Mouse (Mus musculus): Measurements from ENCODE around the gene Gm15737.
A peak's percentile ranks its signal among the peaks of the same experiment; 100 is the strongest.

Gene Gm15737

DNA sequence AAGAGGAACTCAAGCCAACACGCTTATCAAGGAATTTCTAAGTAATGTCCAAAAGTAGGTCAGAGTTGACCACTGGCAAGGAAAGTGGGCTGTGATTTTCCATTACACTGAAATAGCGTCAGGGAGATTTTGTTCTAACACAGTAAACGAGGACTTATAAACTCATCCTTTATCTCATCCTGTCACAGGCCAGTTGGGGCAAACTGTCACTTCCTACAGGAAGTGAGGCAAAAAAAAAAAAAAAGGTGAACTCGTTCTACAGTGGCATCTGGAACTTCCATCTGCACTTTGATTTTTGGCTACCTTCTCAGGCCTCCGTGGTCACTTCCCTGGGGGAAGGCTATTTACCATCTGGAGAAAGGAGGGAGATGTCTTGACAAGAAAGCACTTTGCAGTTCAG, 5.7 kb downstream of the Gm15737 start:
- DNase-seq (ENCODE audit: extremely low read depth, low read depth, low spot score): no peak

DNA sequence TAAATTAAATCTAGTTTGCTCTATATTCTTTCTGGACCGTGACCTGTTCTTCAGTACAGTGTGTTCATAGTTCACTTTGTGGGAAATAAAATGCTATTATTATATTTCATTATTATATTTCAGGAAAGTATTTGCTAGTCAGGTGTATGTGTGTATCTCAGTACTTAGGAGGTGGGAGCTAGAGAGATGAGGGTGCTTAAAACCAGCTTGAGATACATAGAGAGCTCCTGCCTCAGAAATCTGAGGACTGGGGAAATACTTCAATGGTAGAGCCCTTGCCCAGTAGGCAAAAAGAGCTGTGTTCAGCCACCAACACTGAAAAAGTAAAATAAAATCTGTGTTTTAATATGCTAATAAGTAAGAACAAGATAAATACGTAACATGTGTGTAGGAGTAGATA, 6.2 kb downstream of the Gm15737 start:
- no peak for DNase-seq (ENCODE audit: extremely low read depth, low read depth, low spot score)

- no peak for DNase-seq (ENCODE audit: extremely low read depth, low read depth, low spot score)
These were observed 7.0 kb downstream of the Gm15737 start for GRCm38 (mm10) chr6:92876121-92876520.

- no peak for DNase-seq (ENCODE audit: extremely low read depth, low read depth, low spot score)
These were observed 8.1 kb downstream of the Gm15737 start for GRCm38 (mm10) chr6:92877236-92877635.

DNA sequence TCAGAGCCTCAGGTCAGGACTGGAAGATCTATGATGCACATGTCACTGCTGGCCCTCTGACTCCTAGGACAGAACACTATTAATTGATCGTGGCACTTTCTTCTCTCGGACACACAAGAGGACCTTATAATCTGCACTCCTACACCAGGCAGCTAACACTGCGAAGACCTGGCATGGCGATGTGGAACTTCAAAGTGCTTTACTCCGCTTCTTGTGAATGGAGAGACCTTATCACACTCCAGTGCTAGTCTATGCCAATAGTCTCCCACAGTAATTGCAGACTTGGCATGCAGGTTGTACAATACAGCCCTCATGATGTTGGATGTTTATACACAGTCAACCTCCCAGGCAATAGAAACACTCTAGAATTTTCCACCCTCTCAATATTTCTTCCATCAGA, 9.6 kb downstream of the Gm15737 start:
- DNase-seq (ENCODE audit: extremely low read depth, low read depth, low spot score): no peak

DNA sequence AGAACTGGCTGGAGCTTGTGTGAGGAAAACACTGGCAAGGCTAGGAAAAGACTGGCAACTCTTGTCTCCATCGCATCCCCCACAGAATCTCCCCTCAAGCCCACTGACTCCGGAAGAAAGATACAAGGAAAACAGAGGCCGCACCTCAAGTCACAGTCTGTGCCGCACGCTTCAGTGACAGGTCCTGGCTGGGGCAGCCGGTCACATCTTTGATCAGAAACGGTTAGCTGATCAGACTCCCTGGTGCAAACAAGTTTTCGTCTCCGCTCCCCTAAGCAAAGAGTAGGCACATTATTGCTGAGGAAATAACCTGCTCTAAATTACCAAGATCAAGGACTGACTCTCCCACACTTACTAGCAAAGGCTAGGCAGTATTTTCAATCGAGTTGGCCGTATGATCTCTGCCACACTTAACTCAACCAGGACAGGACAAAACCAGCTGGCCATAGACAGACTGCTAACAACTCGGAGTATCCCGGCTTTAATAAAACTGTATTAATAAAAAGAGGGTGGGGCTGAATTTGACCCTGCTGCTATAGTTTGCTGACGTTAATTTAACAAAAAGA, 10.6 kb downstream of the Gm15737 start:
- no peak for DNase-seq (ENCODE audit: extremely low read depth, low read depth, low spot score)

DNA sequence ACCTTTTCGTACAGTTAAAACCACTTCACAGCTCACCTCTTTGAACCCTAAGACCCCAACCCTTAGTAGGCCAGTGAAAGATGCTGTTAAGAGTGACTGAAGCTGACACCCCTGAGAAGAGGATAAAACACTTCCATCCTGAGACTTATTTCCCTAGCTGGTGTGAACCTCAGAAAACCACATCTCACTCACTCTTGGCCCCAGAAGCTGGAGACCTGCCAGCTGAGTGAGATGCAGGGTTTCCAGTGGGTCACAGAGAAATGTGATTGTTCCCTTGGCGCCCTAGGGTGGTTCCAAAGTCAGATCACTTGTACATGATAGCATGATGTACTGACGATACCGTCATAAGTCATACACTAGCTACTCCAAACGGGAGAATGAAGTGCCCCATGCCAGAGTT, 13.3 kb downstream of the Gm15737 start:
- DNase-seq (ENCODE audit: extremely low read depth, low read depth, low spot score): no peak

GRCm38 (mm10) chr6:92883131-92883900, 14.2 kb downstream of the Gm15737 start:
- DNase-seq (ENCODE audit: extremely low read depth, low read depth, low spot score): no peak

DNA sequence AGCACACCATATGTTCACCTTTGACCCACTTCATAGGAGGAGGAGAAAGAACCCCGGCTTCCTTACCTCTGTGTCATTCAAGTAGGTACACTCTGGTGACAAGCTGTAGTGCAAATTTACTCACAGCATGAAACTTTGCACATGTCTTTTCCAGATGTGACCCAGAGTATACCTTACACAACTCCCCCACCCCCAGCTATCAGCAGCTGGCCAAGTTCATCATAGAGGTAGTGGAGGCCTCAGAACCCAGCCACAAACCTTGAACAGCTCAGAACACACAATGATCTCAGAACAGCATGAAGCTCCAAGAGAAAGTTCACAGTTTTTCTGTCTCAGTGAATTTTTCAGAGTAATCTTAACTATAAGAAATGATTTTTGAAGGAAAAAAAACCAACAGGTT, 22.4 kb downstream of the Gm15737 start:
- DNase-seq (ENCODE audit: extremely low read depth, low read depth, low spot score): no peak

DNA sequence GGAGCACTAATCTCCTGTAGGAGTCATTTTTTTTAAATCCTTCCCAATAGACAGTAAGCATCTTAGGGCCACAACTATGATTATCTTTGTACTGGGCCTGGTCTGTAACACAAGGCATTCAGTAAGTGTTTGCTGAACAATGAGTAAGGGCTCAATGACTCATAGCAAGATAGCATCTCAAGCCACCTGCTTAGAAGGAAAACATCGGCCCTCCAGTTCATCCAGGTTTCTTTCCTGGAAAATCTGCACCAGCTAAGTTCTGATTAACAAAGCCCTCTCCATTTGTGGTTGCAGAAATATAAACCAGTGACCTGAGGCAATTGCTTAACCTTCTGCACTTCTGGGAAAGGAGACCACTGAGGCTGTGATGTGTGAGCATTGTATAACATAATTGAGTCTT, 34.9 kb downstream of the Gm15737 start:
- no peak for DNase-seq (ENCODE audit: extremely low read depth, low read depth, low spot score)

DNA sequence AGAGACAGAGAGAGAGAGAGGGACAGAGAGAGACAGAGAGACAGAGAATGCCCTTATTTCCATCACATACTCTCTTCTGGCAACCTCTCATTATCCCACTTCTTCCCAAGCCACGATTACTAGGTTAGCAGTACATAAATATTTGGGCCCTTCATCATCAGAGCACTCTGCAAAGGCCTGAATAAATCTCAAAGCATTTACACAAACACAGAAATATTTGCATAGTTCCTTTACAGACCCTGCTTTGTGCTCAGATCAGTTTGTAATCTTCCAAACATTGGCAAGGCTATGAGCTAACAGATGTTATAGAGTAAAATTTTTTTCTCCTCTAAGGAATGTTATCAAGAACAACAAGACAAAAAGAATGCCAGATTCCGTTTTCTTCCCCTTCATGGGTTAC, 35.3 kb downstream of the Gm15737 start:
- no peak for DNase-seq (ENCODE audit: extremely low read depth, low read depth, low spot score)

DNA sequence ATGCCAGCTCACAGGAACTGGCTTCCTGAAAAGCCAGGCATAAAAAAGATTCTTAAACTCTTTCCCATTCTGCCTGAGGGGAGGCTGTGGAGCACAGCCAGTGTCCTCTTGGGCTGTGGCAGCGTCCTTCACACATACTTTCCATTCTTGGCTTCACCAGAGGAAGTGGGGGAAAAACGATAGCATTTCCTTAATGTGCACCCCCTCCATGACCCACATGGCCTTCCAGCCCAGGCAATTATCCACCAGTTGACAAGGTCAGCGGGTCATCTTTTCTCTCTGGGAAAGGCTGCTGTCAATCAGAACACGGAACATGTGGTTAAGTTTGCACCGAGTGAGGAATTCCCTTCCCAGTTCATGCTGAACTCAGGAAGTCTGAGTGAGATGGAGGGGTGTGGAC, 36.8 kb downstream of the Gm15737 start:
- no peak for DNase-seq (ENCODE audit: extremely low read depth, low read depth, low spot score)

DNA sequence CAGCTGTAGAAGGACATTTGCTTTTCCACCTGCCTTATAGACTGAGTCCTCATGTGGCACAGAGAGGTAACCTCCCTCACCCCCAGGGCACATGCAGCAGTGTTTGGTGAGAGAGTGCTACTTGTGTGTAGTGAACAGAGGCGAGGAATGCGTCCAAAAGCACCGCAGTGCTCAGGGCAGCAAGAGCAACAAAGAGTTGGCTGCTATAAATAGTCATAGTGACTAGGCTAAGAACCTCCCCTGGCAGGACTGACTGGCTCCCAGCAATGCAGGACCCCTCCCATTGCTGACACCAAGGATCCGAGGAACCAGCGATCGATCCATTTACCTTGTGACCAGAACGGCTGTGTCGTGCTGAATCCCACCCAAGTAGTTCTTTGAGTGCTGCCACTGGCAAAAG, 40.2 kb downstream of the Gm15737 start:
- no peak for DNase-seq (ENCODE audit: extremely low read depth, low read depth, low spot score)

DNA sequence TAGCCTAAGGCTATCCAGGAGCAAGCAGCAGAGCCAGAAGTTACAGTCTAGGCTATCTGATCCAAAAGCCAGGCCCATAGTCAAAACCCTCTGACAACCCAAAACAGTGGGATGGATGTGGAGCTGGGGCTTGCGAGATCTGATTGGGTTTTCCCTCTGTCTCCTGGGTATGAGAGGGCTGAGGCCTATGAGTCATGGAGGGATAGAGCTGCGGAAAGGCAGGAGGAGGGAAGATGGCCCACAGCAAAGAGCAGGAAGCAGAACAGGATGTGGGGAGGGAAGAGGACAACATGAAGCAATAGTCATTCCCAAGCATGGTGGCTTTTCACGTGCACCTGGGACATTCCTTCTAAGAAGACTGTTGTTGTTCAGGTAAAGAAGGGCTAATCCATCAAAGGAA, 41.5 kb downstream of the Gm15737 start:
- no peak for DNase-seq (ENCODE audit: extremely low read depth, low read depth, low spot score)

GRCm38 (mm10) chr6:92920938-92921689, 52.0 kb downstream of the Gm15737 start:
- no peak for DNase-seq (ENCODE audit: extremely low read depth, low read depth, low spot score)

GRCm38 (mm10) chr6:92921843-92922242, 52.7 kb downstream of the Gm15737 start:
- no peak for DNase-seq (ENCODE audit: extremely low read depth, low read depth, low spot score)

DNA sequence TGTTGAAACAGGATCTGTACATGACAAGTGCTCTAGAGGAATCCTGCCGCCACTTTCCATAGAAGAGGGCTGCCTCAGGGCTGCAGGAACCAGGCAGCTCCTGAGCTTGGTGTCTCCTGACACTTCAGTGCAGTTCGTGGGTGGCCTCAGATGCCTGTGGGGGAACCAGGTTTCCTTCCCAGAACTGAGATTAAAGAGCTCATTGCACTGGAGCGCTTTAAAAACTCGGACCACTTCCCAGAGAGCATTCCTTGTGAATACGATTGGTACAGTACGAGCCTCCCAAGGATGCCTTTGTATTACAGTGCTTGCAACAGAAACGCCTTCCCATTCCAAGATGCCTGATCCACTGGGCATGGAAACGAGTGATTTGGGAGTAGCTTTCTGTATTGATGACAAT, 55.4 kb downstream of the Gm15737 start:
- DNase-seq (ENCODE audit: extremely low read depth, low read depth, low spot score): peak; percentile 21

DNA sequence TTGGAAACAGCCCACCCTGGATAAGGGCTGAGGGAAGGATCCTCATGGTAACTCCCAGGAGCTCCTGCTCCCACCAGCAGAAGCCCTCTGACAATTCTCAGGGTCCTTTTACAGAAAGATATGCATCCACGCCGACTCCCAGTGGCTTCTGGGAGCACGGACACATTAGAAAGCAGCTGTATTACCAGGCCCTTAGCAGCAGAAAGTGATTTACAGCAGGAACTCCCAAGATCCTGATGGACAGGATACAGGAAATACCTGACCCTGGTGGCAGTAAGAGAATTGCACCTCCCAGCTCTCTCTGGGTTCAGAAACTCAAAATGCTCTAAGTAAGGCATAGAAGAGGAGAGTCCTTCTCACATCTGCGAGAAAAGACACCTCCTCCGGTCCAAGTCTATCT, 59.1 kb downstream of the Gm15737 start:
- DNase-seq (ENCODE audit: extremely low read depth, low read depth, low spot score): no peak
